Mouse (Mus musculus): ENCODE results near the gene Nek10. TPM values are rescaled to one million over a fixed set of nuclear protein-coding genes. Genes with fewer than 3 reads are reported as not detected.

The Nek10 gene
- polyA plus RNA-seq, 1 experiment = 0.01 TPM

- no peaks in the 10 kb centered on the region for H3K27me3 ChIP-seq (ENCODE audit: control insufficient read depth, insufficient read depth, insufficient read length)
- H3K79me2 ChIP-seq (ENCODE audit: control insufficient read depth, insufficient read depth) = no peaks in the 10 kb centered on the region
- no peak for TF ChIP-seq MAX (IDR thresholded peaks at IDR 0.05)
- TF ChIP-seq CTCF (IDR thresholded peaks at IDR 0.05; ENCODE audit: control insufficient read depth, insufficient read depth, insufficient read length) = no peak
- no peak for TF ChIP-seq MYOD1 (IDR thresholded peaks at IDR 0.05; ENCODE audit: control insufficient read depth, insufficient read length, low read depth)
- TF ChIP-seq FOSL1 (IDR thresholded peaks at IDR 0.05; ENCODE audit: insufficient read depth, low read length, poor library complexity, severe bottlenecking) = no peak
- TF ChIP-seq MYOG (IDR thresholded peaks at IDR 0.05; ENCODE audit: control insufficient read depth, extremely low read depth, insufficient read length) = no peak
- no peak for TF ChIP-seq CEBPB (IDR thresholded peaks at IDR 0.05; ENCODE audit: low read depth)
- TF ChIP-seq USF1 (IDR thresholded peaks at IDR 0.05; ENCODE audit: low read depth) = no peak
- no peak overlapping the region for H3K4me3 ChIP-seq (ENCODE audit: insufficient read depth, poor library complexity, severe bottlenecking)
- H3K36me3 ChIP-seq (ENCODE audit: control insufficient read depth, insufficient read depth) = peaks cover 40% of the 10 kb centered on the region
- H3K79me3 ChIP-seq (ENCODE audit: low read depth) = no peaks in the 10 kb centered on the region
- no peak overlapping the region for H3ac ChIP-seq (ENCODE audit: control insufficient read depth, insufficient read length, low read depth)
Measured at GRCm38 (mm10) chr14:14800332-14800731, 2.9 kb upstream of the Nek10 start.

- Histone ChIP-seq H3ac (ENCODE audit: control insufficient read depth, insufficient read length, low read depth) (no peak overlapping the region), H3K27me3 (ENCODE audit: control insufficient read depth, insufficient read depth, insufficient read length) (no peaks in the 10 kb centered on the region), H3K4me3 (ENCODE audit: insufficient read depth, poor library complexity, severe bottlenecking) (no peak overlapping the region), H3K79me2 (ENCODE audit: control insufficient read depth, insufficient read depth) (no peaks in the 10 kb centered on the region), H3K36me3 (ENCODE audit: control insufficient read depth, insufficient read depth) (peaks cover 37% of the 10 kb centered on the region), H3K79me3 (ENCODE audit: low read depth) (no peaks in the 10 kb centered on the region)
- no peak for TF ChIP-seq MYOD1 (IDR thresholded peaks at IDR 0.05; ENCODE audit: control insufficient read depth, insufficient read length, low read depth)
- TF ChIP-seq MYOG (IDR thresholded peaks at IDR 0.05; ENCODE audit: control insufficient read depth, extremely low read depth, insufficient read length) = no peak
- TF ChIP-seq CEBPB (IDR thresholded peaks at IDR 0.05; ENCODE audit: low read depth) = no peak
Measured at GRCm38 (mm10) chr14:14800810-14801209, 2.4 kb upstream of the Nek10 start.

GRCm38 (mm10) chr14:14803921-14804517, 804 bp downstream of the Nek10 start:
- Histone ChIP-seq H3K79me2 (ENCODE audit: control insufficient read depth, insufficient read depth) (no peaks in the 10 kb centered on the region), H3K36me3 (ENCODE audit: control insufficient read depth, insufficient read depth) (peaks cover 16% of the 10 kb centered on the region), H3K27me3 (ENCODE audit: control insufficient read depth, insufficient read depth, insufficient read length) (no peaks in the 10 kb centered on the region), H3K79me3 (ENCODE audit: low read depth) (no peaks in the 10 kb centered on the region), H3ac (ENCODE audit: control insufficient read depth, insufficient read length, low read depth) (no peak overlapping the region), H3K4me3 (ENCODE audit: insufficient read depth, poor library complexity, severe bottlenecking) (no peak overlapping the region)
- TF ChIP-seq FOSL1 (IDR thresholded peaks at IDR 0.05; ENCODE audit: insufficient read depth, low read length, poor library complexity, severe bottlenecking) = no peak
- no peak for TF ChIP-seq MYOD1 (IDR thresholded peaks at IDR 0.05; ENCODE audit: control insufficient read depth, insufficient read length, low read depth)
- TF ChIP-seq CEBPB (IDR thresholded peaks at IDR 0.05; ENCODE audit: low read depth) = no peak
- no peak for TF ChIP-seq USF1 (IDR thresholded peaks at IDR 0.05; ENCODE audit: low read depth)
- no peak for TF ChIP-seq MAX (IDR thresholded peaks at IDR 0.05)
- no peak for TF ChIP-seq CTCF (IDR thresholded peaks at IDR 0.05; ENCODE audit: control insufficient read depth, insufficient read depth, insufficient read length)
- no peak for TF ChIP-seq MYOG (IDR thresholded peaks at IDR 0.05; ENCODE audit: control insufficient read depth, extremely low read depth, insufficient read length)

- Histone ChIP-seq H3K79me3 (ENCODE audit: low read depth) (no peaks in the 10 kb centered on the region), H3K27me3 (ENCODE audit: control insufficient read depth, insufficient read depth, insufficient read length) (no peaks in the 10 kb centered on the region), H3K79me2 (ENCODE audit: control insufficient read depth, insufficient read depth) (no peaks in the 10 kb centered on the region), H3ac (ENCODE audit: control insufficient read depth, insufficient read length, low read depth) (no peak overlapping the region), H3K36me3 (ENCODE audit: control insufficient read depth, insufficient read depth) (peaks cover 9% of the 10 kb centered on the region), H3K4me3 (ENCODE audit: insufficient read depth, poor library complexity, severe bottlenecking) (no peak overlapping the region)
- no peak for TF ChIP-seq MAX (IDR thresholded peaks at IDR 0.05)
- TF ChIP-seq MYOD1 (IDR thresholded peaks at IDR 0.05; ENCODE audit: control insufficient read depth, insufficient read length, low read depth) = no peak
- no peak for TF ChIP-seq FOSL1 (IDR thresholded peaks at IDR 0.05; ENCODE audit: insufficient read depth, low read length, poor library complexity, severe bottlenecking)
- TF ChIP-seq CEBPB (IDR thresholded peaks at IDR 0.05; ENCODE audit: low read depth) = no peak
- TF ChIP-seq USF1 (IDR thresholded peaks at IDR 0.05; ENCODE audit: low read depth) = no peak
- no peak for TF ChIP-seq CTCF (IDR thresholded peaks at IDR 0.05; ENCODE audit: control insufficient read depth, insufficient read depth, insufficient read length)
- TF ChIP-seq MYOG (IDR thresholded peaks at IDR 0.05; ENCODE audit: control insufficient read depth, extremely low read depth, insufficient read length) = no peak
Measured at GRCm38 (mm10) chr14:14804518-14805212, 1.4 kb downstream of the Nek10 start.

- no peaks in the 10 kb centered on the region for H3K27me3 ChIP-seq (ENCODE audit: control insufficient read depth, insufficient read depth, insufficient read length)
- no peaks in the 10 kb centered on the region for H3K79me3 ChIP-seq (ENCODE audit: low read depth)
- H3K4me3 ChIP-seq (ENCODE audit: insufficient read depth, poor library complexity, severe bottlenecking) = no peak overlapping the region
- no peaks in the 10 kb centered on the region for H3K79me2 ChIP-seq (ENCODE audit: control insufficient read depth, insufficient read depth)
- TF ChIP-seq CTCF (IDR thresholded peaks at IDR 0.05; ENCODE audit: control insufficient read depth, insufficient read depth, insufficient read length) (no peak), CEBPB (IDR thresholded peaks at IDR 0.05; ENCODE audit: low read depth) (no peak), MYOG (IDR thresholded peaks at IDR 0.05; ENCODE audit: control insufficient read depth, extremely low read depth, insufficient read length) (no peak)
- H3K36me3 ChIP-seq (ENCODE audit: control insufficient read depth, insufficient read depth) = no peaks in the 10 kb centered on the region
- H3ac ChIP-seq (ENCODE audit: control insufficient read depth, insufficient read length, low read depth) = no peak overlapping the region
Measured at GRCm38 (mm10) chr14:14832520-14833240, 29.5 kb downstream of the Nek10 start.

All from C2C12 (cell line).